Mouse (Mus musculus): ENCODE measurements around the gene Myh6.
A peak's percentile ranks its signal among the peaks of the same experiment; 100 is the strongest.

The Myh6 gene

DNA sequence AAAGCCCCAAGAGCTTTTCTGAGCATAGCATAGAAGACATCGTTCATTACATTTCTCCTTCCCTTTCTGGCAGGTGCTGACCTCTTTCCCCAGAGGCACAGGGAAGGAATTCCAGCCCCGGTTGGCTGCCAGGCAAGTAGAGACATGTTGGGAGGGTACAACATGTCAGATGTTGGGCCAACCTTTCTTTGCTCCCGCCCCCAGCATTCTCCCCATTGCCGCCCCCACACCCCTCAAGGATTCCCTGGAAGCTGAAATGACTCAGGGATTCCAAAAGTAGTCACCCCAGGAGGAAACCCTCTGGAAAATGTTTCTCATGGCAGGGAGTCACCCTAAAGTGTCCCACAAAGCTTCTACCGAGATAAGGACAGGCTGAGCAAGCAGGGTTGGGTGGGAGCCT lies 36.9 kb downstream of the Myh6 start:
- DNase-seq = no peak

DNA sequence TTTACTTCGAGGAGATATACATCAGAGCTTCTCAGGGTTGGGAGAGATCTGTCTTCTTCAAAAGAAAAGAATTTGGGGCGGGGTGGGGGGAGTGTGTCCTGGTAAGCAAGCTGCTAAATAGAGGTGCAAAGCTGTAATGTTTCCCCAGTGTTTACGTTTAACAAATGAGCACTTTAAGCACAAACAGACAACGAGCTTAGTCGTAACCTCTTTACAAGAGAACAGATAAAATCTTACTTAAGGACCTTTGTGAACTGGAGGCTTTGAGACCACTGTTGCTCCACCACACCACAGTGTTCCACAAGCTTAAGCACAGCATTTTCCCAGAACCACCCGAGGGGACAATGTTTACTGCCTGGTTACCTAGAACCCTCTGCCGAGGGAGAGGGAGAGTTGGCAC lies 39.4 kb downstream of the Myh6 start:
- no peak for DNase-seq

DNA sequence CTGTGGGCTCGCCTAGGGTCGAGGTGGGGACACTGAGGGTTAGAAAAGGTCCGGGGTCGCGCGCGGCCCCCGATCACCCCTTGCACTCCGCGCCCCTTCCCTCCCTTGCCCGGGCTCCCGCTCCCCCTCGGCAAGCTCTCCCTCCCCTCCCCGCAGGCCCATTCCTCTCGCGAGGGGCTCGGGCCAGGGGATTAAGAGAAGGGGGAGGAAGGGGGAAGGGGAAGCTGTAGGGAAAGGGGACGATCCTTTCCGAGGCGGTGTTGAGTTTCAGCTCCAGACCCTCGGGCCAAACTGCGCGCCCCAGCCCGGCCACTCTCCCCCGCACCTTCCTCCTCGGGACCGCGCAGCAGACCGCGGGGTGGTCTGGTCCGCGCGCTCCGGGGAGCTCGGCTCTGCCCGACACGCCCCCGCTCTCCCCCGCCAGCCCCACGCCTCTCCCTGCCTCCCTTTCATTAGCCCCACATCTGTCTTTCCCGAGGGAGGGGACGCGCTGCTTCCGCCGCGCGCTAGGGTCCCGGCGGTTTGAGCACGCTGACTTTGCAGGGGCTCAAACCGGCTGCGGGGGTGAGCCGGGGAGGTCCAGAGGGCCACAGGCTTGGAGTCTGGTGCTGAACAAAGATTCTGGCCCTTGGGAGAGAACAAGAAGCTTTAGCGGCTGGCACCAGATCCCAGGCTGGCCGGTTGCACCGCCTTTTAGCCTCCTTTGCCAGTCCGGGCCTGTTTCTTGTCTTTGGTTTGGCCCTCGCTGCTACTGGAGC lies 40.1 kb downstream of the Myh6 start:
- peak; percentile 86 to 91 for DNase-seq

DNA sequence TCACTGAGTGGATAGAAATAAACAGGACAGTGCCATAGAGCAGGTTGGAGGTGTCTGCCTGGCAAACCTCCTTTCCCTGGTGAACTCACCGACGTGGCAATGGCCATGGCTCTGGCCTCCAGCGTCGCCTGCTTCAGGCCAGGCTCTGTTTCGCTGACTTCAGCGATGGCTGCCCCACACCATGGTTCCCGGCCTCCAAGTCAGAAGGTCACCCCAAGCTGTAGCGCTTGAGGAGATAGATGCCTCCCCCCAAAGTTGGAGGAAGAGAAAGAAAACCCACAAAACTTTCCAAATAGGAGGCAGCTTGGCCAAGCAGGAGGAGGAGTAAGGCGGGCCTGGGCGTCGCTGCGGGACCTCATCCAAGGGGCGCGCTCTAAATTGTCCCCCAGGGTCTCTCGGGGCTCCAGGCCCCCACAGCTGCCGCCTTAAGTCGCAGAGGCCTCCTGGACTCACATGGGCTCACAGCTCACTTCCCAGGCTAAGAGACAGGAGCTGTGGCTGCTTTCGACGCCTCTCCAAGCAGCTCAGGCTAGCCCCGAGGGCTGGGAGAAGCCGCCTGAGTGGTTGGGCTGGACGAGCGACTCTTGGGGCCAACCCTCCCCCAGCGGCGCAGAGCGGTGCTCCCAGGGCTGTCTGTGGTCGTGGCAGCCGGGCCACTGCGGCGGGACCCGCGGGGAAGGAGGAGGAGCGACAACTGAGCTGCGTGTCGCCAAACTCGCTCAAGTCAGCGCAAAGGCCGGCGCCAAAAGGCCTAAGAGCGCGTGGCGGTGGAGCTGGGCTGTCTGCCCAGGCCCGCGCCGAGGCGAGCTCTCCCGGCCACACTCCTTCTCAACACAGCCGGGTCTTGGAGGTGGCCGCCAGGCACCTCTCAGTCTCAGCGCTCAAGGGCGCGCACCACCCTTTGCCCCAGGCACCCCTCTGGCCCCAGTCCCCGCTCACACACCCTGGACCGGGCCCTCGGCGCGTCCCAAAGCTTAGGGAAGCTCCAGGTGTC lies 41.1 kb downstream of the Myh6 start, which contains the start of gene Efs:
Gene Efs (minus strand): TSS at position 778 of the 994 bp plus-strand sequence.
- DNase-seq = peak; percentile 80 to 88

DNA sequence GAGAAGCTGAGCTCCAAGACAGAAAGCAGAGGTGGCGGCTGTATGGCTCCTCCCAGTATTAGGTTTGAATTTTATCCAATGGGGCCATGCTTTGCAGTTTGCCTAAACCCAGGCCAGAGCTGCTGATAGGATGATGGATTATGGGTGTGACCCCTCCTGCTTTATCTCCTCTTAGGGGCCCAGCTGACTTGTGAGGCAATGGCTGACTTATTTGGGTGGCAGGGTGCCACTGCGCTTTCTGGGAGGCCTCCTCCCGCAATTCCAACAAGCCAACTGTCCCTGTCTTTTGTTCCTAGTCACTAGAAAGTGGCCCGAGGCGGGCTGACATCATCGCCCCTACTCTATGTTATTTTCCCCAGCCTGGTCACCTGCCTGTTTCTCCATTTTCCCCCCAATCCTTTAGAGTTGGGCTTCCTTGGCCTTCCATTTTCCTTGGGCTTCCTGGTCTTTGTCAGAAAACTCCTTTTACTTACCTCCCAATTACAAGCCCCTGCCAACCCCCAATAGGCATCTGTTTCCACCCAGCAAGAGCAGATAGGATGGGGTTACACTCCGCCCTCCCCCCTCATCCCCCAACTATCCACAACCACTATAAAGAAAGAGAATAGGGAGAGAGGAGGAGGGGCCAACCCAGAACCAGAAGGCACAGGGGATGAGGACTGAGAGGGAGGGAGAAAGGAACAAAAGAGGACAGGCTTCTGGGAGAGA lies 41.9 kb downstream of the Myh6 start:
- DNase-seq = peak; percentile 61 to 71

DNA sequence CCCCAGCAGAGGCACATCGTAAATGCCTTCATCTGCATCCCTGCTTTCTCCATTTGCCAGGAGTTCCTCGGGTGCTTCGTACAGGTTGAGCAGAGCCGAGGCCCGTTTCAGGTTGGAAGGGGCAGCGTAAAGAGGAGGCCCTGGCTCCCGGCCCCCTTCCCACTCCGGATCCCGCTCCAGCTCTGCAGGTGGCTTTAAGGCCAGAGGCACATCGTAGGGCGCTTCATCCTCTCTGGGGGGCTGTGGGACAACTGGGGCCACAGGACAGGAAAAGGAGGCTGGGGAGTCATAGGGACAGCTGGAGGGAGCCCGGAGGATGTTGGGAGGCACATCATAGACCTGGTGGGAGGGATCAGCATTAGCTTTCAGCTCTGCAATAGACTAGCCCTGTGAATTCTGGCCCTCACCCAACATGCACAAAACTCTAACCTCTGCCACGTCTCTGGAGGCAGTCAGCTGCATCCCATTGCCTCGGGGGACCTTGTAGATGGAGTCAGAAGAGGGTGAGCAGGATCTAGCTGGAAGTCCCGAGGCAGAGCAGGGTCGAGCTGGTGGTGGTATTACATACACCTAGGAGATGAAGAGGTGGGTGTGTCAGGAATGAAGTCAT lies 46.5 kb downstream of the Myh6 start:
- DNase-seq = peak; percentile 31 to 46

DNA sequence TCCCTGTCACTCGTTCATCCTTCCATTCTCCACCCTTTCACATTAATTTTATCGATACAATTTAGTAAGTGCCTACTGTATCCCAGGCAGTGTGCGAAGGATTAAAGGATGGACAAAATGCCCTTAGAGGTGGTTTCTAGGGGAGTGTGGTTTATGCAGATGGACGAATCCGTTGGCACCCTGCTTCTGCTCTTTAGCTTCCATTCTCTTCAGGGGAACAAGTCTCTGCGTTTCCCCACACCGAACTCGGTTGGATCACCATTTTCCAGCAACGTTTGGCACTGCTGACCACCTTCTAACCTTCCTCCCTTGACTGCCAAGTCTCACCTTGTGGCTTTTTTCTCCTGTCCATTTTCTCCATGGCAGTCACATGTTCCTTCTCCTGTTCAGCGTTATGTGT lies 53.4 kb downstream of the Myh6 start:
- no peak for DNase-seq

DNA sequence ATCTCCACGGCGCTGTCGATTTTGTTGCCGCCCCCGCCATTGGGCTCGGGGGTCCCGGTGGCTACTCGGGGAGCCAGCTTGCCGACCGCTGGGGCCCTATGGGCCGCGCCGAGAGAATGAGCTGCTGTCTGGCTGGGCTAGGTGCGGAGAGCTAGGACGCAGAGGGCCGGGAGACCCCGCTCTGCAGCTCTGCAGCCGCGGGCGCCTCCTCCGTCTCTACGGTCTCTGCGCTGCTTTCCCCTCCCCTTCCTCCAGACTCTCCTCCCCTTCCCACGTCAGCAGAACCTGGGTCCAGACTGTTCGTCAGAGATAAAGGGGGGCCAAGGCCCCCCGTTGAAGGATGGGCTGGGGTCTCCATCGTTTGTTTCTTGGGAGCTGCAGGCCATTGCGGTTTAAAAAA lies 53.8 kb downstream of the Myh6 start, which contains the start of gene Slc22a17:
Gene Slc22a17 (minus strand): TSS at position 247 of the 400 bp plus-strand sequence.
- peak; percentile 83 to 87 for DNase-seq

DNA sequence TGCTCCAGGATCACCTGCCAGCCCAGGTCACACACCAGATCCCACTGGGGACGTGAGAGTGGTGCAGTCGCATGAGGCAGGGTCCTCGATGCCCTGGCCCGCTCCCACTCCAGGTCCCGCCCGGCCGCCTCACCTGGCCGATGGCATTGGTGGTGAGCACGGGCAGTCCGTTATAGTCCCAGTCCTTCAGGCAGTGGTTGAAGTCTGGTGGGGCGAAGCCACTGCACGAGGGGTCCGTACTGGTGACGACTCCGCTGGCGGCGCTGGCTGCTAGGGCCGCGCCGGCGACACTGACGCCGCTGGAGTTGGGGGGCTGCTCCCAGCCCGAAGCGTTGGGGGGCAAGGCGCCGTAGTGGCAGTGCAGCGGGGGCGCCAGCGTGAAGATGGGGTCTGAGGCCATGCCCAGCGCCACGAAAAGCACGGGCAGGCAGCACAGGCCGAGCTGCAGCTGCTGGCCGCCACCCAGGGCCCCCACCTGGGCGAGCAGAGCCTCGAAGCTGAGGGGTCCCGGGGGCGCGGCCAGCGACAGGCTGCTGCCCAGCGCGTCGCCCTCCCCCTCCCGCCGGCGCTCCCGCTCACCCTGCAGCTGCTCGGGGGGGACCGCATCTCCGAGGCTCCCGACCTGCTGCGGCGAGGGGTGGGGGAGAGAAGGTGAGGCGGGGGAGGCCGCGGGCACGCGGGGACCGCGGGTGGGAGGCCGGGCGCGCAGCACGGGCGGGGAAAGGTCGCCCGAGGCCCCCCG lies 54.4 kb downstream of the Myh6 start:
- DNase-seq = peak; percentile 39 to 67

DNA sequence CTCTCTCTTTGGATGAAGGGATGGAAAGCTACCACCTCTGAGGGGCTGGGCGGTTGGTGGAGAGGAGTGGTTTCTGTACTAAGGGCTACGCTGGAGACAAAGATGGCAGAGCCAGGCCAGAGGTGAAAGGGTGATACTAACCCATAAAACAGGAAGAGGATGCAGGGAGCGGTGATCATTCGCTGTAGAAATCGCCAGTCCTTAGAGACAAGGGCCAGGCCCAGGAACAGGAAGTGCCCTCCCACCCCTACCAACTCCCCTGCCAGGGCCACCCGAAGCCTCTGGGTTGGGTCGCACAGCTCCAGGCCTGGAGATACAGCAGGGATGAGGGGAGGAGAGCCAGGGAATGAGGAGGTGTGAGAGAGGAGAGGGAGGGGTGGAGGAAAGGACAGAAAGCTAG lies 58.0 kb downstream of the Myh6 start:
- no peak for DNase-seq

DNA sequence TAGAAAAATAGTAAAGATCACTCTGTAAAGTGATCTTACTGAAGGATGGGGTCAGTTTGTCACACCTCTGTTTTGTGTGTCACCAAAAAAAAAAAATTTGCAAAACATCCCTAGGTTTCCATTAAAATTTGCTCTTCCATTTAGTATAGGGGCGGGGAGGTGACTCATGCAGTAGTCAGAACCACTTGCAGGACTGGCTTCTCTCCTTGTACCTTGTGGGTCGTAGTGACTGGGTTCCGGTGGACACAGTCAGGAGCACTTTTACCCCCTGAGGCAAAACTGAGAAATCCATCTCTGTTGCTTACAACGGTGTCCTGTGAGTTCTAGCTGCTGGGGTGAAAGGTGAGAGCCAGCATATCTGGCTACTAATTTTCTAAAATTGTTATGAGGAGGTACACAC lies 63.1 kb downstream of the Myh6 start:
- DNase-seq = no peak

DNA sequence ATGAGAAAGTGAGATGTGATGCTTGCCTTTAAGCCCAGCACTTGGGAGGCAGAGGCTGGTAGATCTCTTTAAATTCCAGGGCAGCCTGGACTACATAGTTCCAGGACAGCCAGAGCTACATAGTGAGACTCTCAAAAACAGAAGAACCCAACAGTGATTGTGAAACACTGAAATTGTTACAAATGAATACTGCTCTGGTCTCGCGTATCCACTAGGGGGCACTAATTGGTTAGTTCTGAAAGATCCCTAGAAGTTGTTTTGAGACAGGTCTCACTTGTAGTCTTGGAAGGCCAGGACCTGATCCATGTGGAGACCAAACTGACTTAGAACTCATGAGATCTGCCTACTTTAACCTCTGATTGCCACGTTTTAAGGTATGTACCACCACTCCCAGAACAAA lies 66.3 kb downstream of the Myh6 start:
- DNase-seq = peak; percentile 74 to 81

DNA sequence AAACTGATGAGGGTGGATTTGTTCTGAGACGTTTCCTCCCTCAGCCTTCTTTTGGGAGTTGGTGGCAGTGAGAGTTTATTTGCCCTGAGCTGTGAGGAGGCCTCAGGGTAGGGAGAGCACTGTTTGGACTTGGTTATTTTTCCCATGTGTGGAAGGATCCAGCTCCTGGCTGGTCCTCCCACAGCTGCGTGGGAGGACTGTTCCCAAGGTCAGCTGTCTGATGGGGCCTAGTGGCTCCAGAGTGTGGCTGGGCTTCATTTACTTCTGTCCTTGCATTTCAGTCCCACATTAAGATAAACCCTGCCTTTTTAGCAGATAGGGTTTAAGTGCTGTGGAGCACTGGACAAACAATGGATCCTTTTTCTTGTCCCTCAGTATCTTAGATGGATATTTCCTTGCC lies 69.3 kb downstream of the Myh6 start:
- DNase-seq = peak; percentile 46 to 69

DNA sequence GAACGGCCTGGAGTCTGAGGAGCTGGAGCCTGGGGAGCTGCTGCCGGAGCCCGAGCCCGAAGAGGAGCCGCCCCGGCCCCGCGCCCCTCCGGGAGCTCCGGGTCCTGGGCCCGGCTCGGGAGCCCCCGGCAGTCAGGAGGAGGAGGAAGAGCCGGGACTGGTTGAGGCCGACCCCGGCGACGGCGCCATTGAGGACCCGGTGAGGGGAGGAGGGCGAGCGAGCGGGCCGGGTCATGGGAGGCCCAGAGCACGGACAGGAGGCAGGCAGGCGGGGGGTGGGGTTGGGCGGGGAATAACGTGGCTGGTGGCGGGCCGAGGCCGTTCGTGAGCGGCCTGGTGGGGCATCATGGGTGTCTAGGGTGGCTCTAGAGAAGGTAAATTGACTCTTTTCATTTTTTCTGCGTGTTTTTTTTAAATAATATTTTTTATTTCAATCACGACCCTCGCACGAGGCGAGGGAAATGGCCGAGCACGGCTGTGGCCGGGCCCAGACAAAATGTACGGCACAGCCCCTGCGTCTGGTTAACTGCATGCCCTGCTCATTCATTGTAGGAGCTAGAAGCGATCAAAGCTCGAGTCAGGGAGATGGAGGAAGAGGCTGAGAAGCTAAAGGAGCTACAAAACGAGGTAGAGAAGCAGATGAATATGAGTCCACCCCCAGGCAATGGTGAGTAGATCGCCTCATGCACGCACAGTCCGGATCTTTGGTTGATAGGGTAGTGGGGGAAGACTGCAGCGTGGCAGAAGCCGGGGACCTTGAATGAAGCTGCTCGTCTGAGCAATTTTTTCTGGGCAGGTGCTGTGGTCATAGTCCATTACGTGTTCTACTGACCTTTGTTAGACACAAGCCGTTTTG lies 72.2 kb downstream of the Myh6 start:
- DNase-seq = peak; percentile 75 to 83

DNA sequence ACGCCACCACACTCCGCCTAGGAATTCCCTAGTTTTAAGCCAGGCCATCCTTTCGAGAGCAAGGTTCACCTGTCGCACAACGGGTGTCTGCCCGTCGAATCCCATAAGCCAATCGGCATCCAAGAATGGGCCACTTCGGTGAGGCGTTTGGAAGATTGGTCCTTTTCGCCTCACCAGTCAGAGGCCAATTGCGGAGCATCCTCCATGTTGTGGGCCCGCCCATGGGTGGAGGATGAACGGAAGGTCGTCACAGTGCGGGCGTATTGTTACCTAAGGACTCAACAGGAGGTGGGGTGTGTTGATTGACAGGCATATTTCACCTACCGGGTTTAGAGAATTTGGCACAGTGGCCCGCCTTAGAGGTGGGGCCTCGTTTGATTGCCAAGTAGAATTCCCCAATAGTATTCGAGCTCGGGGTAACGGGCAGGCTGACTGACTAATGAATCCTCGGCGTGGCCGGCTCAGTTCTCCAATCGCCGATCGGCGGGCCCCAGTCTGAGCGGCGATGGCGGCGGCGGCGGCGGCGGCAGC lies 73.0 kb downstream of the Myh6 start:
- peak; percentile 96 to 97 for DNase-seq

DNA sequence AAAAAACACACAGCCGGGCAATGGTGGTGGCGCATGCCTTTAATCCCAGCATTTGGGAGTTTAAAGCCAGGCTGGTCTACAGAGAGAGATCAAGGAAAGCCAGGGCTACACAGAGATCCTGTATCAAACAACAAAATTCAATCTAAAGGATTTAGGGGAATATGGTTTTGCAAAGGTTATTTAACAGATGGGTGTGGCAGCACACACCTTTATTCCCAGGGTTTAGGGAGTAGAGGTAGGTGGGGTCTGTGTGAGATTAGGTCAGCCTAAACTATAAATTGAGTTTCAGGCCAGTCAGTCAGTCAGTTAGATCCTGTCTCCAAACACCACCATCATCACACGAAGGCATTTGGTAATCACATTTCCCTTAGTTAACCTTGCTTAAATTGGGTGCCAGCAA lies 74.5 kb downstream of the Myh6 start, which contains the start of gene Pabpn1:
Gene Pabpn1 (plus strand): TSS at position 301 of the 400 bp plus-strand sequence.
- DNase-seq = no peak

All from kidney, postnatal 4 days (tissue).